Mouse (Mus musculus) testis, adult 2 months (tissue): Measurements from ENCODE around the gene Clec4f.

ENCODE experiments used
- CTCF ChIP-seq: fragments of 200-500 bp; IDR thresholded peaks from 2 replicates; pipeline ENCODE4 v1.5.1; 2012; ENCODE audit warnings: low read depth, mild to moderate bottlenecking, inconsistent platforms, low read length, moderate library complexity; ENCODE audit not compliant: control insufficient read depth, insufficient read depth, insufficient replicate concordance
- POLR2A ChIP-seq: fragments of 200-500 bp; IDR thresholded peaks from 2 replicates; pipeline ENCODE4 v1.6.1; 2012; ENCODE audit warnings: low read depth, mild to moderate bottlenecking, inconsistent platforms, low read length, moderate library complexity; ENCODE audit not compliant: control insufficient read depth

DNA sequence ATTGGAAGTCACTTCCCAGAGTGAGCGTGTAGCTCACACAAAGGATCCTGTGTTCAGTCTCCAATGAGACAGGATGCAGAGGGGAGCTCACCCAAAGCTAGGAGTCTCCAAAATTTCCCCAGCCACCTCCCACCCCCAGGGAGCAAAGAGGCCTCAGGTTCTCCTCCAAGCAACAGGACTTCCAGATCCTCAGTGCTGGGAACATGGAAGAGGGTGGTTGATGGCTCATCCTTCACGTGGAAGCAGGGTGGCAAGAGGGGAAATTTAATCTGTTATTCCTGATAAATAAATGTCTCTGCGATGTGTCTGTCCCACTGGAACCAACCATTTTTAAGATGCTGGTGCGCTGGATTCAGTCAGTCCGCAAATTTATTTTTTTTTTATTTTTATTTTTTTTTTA lies 48.7 kb upstream of the Clec4f start:
- TF ChIP-seq CTCF (no peak), POLR2A (no peak)
